Mouse (Mus musculus) left cerebral cortex, postnatal 36 days (tissue): Measurements from ENCODE around the gene Ociad1. TPM values are rescaled to one million over a fixed set of nuclear protein-coding genes. Genes with fewer than 3 reads are reported as not detected.

Experiments used
- DNase-seq, 2 experiments: peaks; one replicate each; pipeline ENCODE4 v3.0.0; 2021 to 2022; ENCODE audit warnings: low spot score in 2 of 2, mixed read lengths in 1 of 2
- intact Hi-C: fragments of 180-260 bp; cut with DNase I; formaldehyde crosslinking; loops from one replicate; pipeline ENCODE4 v1.15.1; 2025
- total RNA-seq, 2 experiments: library from RNA; stranded (reverse); gene quantifications; 2 replicates each; pipeline ENCODE4 v1.2.3; 2021

Ociad1 gene
- total RNA-seq, result 100 to 1,000 TPM; 448 to 466 TPM

DNA sequence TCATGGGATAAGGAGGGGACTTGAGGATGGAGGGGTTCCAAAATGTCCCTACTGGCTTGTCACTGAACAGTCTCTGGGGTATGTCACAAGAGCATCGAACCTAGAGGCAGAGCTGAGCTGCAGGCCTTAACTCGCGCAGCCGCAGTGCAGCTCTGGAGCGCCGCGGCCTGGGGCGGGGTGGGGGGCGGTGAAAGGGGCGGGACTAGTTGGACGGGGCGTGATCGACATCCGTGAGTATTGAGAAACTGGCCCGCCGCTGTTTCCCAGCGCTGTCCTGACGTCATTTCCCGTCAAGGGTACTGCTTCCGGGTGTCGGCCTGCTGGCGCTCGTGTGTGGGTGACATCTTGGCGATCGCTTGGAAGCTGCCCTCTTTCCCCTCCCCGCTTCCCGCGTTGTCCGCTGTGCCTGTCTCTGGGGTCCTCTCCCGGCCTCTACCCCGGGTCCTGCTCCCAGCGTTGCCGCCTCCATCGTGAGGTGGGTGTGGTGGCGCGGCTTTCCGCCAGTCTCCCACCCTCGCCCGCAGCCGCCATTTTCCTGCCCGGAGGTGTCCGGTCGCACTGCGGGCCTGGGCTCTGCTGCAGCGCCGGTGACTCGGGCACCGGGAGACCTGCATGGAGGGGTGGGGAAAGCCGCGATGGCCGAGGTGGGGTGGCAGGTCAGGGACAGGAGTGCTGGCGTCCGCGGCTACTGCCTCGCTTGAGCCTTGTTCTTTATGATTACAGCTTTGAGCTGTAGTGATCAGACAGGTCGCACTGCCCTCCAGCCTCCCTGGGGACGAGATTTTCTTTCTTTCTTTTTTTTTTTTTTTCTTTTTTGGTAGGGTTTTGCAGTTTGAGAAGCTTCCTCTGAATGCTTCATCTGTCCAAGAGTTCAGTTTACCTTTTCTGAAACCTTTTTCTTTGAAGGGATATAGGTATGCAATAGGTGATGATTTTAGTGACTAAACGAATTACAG is at the start of gene Ociad1:
Gene Ociad1, plus strand, starts transcription at position 283 of the 956 bp plus-strand sequence.
- intact Hi-C loops, result loop anchor here (1.0 to 5.0 kb wide), 2 partner anchors 36 to 160 kb away; partner anchors contain the start of gene Fryl
- peak; percentile 95 to 97 for DNase-seq

- intact Hi-C loops, result no loop called here
- DNase-seq, result no peak
Observed at GRCm38 (mm10) chr5:73244403-73244802, 48.2 kb upstream of the Ociad1 start.

DNA sequence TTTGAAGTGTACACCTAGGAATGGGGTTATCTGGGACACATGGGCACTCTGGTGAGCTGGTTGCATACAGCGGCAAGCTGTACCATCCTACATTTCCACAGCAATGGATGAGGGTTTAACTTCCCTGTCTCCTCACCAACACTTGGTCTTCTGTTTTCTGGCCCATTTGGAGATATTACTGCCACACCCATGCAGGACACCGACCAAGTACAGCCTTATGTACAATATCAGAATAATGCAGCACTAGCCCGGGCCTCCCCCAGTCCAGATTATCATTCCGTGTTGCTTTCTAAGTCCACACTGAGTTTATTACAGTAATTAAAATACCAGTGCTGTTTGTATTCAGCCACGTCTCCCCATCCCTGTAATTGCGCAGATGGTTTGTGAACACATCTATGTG is 46.2 kb upstream of the Ociad1 start:
- DNase-seq, result no peak
- intact Hi-C loops, result no loop called here

DNA sequence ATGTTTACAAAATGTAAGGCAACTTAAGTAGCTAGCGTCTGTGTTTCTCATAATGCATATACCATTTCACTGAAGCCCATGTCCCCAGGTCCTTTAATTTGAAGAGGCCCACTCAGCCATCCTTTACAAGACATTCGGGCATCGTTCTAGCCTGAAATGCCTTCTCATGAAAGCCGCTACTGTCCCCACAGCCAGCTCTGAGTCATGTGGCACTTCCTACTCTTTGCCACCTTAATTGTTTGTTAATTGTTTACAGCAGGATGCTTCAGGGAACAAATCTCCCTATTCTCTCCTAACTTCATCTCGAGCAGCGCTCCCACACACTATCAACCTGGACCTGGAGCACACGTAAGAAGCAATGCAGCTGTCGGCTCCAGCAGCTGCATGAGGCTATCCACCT is 44.4 kb upstream of the Ociad1 start:
- DNase-seq, result no peak

GRCm38 (mm10) chr5:73249341-73249740 is 43.2 kb upstream of the Ociad1 start:
- no peak for DNase-seq
- intact Hi-C loops, result no loop called here

More for the DNA sequence above, 44.4 kb upstream of the Ociad1 start:
- intact Hi-C loops, result no loop called here

DNA sequence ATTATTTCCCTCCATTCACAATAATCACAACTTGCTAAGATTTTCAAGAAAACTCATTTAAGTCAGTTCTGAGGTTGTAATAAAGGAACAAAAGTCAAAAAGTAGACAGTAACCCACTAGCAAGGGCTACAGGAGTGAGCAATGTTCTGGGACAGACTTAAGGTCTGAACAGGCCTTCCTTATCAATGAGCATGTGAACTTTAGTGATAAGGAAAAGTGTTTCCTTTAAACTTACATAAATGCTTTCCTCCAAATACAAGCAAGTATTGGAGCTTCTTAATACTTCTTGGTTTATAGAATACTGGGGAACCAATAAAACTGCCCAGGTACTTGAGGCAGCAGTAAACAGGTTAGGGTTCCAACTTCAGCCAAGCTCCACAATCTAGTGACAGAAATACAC is 39.8 kb upstream of the Ociad1 start:
- intact Hi-C loops, result no loop called here
- no peak for DNase-seq

DNA sequence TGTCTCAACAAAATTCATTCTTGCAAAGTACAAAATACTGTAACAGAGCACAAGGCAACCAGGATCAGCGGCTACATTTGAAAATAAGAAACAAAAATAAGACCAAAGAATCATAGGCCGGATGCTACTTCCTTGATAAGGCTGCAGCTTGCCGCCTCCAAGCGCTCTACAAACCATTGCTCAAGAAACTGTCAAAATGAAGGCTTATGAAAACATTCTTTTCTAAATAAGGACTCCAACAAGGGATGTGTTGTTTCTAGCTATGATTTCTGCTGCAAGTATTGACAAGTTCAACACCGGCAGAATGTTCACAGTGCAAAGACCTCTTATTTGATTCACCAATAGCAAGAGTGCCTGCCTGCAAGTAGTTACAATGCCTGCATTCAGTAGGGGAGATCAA is 37.9 kb upstream of the Ociad1 start:
- DNase-seq, result no peak
- intact Hi-C loops, result loop anchor here (5.0 kb wide), 1 partner anchor 122 kb away; no protein-coding TSS in a partner anchor

GRCm38 (mm10) chr5:73255321-73256251 is 37.0 kb upstream of the Ociad1 start:
- DNase-seq, result peak; percentile 66 to 78
- intact Hi-C loops, result loop anchor here (1.0 to 5.0 kb wide), 2 partner anchors 37 to 123 kb away; partner anchors contain the start of gene Ociad1

- peak; percentile 89 for DNase-seq
- intact Hi-C loops, result loop anchor here (1.0 to 5.0 kb wide), 2 partner anchors 36 to 124 kb away; partner anchors contain the start of gene Ociad1
Observed at GRCm38 (mm10) chr5:73256352-73257065, 36.1 kb upstream of the Ociad1 start, which contains the start of gene Fryl. Gene Fryl (minus strand): TSS chr5:73256619.

DNA sequence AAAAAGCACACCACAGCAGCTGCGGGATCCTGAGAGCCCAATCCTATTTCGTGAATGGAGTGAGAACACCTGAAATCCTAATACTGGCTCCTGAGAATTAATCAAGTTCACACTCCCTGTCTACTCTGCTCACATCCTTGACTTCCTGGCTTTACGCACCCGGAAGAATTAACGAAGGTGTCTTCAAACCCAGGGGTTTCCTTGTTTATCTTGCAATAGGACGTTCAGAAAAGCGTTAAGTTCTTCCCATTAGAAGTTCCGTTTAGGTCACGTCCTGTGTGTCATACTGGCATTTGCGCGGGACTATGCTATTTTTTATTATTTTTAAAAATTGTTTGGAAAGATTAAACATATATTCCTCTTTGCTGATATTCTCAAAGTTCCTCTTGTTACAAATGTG is 35.5 kb upstream of the Ociad1 start:
- no peak for DNase-seq
- intact Hi-C loops, result loop anchor here (5.0 kb wide), 1 partner anchor 125 kb away; no protein-coding TSS in a partner anchor

- no peak for DNase-seq
- intact Hi-C loops, result loop anchor here (5.0 kb wide), 1 partner anchor 125 kb away; no protein-coding TSS in a partner anchor
Observed at GRCm38 (mm10) chr5:73257723-73258122, 34.9 kb upstream of the Ociad1 start.

- intact Hi-C loops, result no loop called here
- no peak for DNase-seq
Observed at GRCm38 (mm10) chr5:73264122-73264521, 28.5 kb upstream of the Ociad1 start.

DNA sequence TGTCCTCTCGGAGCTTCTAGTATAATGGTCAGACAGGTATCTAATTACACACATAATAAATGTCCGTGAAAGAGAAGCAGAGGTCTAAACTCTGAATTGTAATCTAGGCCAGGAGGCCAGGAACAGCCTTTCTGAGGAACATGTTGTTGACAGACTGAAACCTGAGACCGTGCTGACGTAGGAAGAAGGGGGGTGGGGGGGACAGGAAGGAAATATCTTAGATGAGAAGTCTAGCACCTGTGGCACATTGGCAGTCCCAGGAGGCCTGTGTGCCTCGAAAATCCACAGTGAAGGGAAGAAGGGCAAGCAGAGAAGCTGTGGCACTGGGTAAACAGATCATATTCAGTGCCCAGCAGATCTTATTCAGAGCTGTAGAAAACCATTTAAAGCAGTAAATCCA is 27.1 kb upstream of the Ociad1 start:
- no peak for DNase-seq
- intact Hi-C loops, result no loop called here

- DNase-seq, result no peak
- intact Hi-C loops, result no loop called here
Observed at GRCm38 (mm10) chr5:73268636-73269213, 23.9 kb upstream of the Ociad1 start.

DNA sequence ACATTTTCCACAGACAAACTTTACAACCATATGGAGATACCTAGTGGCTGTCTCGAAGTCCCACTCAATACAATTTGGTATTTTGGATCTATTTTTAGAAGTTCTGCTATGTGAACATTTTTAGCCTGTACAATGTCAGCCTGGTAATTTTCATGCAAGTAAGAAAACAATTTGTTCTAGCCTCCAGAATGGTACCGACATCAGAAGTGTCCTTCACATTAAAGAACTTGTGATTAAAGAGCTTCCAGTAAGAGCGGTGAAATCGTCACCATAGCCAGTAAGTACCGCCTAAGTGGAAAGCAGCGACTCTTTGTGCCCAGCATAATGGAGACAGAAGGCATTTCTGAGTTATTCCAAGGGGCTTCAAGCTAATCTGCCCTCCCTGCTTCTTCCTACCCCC is 22.0 kb upstream of the Ociad1 start:
- no peak for DNase-seq
- intact Hi-C loops, result no loop called here

DNA sequence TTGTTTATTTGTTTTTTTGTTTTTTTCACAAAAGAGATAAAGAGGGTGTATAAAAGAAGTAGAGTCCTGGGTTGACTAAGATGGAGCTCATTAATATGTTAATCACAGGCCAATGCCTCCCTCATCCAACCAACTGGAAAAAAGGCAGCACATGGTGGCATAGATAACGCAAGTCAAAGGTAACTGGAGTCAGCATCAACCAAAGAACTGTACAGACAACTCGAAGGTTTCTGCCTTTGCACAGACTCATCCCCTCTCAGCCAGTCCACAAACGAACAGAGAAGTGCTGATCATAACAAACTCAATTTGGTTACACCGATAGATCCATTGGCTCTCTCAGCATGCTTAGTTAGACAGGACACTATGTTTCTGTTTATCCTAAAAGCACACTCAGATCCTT is 19.4 kb upstream of the Ociad1 start:
- intact Hi-C loops, result no loop called here
- DNase-seq, result no peak

DNA sequence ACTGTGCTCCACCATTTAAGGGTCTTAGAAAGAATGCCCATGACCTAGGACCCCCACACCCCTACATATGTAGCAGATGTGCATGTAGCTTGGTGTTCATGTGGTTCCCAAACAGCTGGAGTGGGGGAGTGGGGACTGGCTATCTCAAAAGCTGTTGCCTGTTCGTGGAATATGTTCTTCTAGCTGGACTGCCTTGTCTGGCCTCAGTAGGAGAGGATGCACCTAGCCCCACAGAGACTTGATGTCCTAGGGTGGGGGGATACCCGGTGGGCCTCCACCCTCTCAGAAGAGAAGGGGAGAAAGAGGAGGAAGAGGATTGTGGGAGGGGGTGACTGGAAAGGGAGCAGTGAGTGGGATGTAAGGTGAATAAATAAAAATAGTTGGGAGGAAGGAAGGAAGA is 17.6 kb upstream of the Ociad1 start:
- intact Hi-C loops, result no loop called here
- no peak for DNase-seq

- intact Hi-C loops, result no loop called here
- no peak for DNase-seq
Observed at GRCm38 (mm10) chr5:73279190-73279589, 13.4 kb upstream of the Ociad1 start.
